Mouse (Mus musculus) heart, adult 8-10 months (tissue): ENCODE measurements around the gene Trim56. TPM values are rescaled to one million over a fixed set of nuclear protein-coding genes. Genes with fewer than 3 reads are reported as not detected.
A peak's percentile ranks its signal among the peaks of the same experiment; 100 is the strongest.

ENCODE experiments used
- DNase-seq: peaks from one replicate; pipeline ENCODE4 v3.0.0; 2022; ENCODE audit warnings: low spot score
- total RNA-seq, 4 experiments: library from RNA; stranded (reverse); gene quantifications; 2 replicates each; pipeline ENCODE4 v1.2.4; 2022

The Trim56 gene
- total RNA-seq, 4 experiments from 2014 or later, result 20.2 to 22.1 (median 21.5) TPM

- peak; percentile 77 for DNase-seq
Observed at GRCm38 (mm10) chr5:137076191-137076930, 39.6 kb downstream of the Trim56 start.

- no peak for DNase-seq
Observed at GRCm38 (mm10) chr5:137075726-137076125, 40.3 kb downstream of the Trim56 start.

- peak; percentile 57 for DNase-seq
Observed at GRCm38 (mm10) chr5:137074191-137074651, 41.8 kb downstream of the Trim56 start.

GRCm38 (mm10) chr5:137073141-137073540 is 42.9 kb downstream of the Trim56 start:
- DNase-seq, result no peak

GRCm38 (mm10) chr5:137072079-137072960 is 43.7 kb downstream of the Trim56 start, which contains the start of gene Serpine1:
Serpine1 (minus strand) TSS chr5:137072268.
- DNase-seq, result peak; percentile 91

GRCm38 (mm10) chr5:137070881-137071605 is 45.0 kb downstream of the Trim56 start:
- no peak for DNase-seq

- DNase-seq, result no peak
Observed at GRCm38 (mm10) chr5:137068711-137069110, 47.3 kb downstream of the Trim56 start.

GRCm38 (mm10) chr5:137065923-137066322 is 50.1 kb downstream of the Trim56 start:
- DNase-seq, result no peak

GRCm38 (mm10) chr5:137065454-137065853 is 50.6 kb downstream of the Trim56 start:
- DNase-seq, result no peak

GRCm38 (mm10) chr5:137062601-137063000 is 53.4 kb downstream of the Trim56 start:
- DNase-seq, result no peak

GRCm38 (mm10) chr5:137061809-137062481 is 54.1 kb downstream of the Trim56 start:
- DNase-seq, result peak; percentile 30

Other genes with a start within 250 kb of the Trim56 start
- under 1 TPM; 0.09 to 0.75 (median 0.40) TPM for gene Col26a1, start 233.0 kb downstream of the Trim56 start, total RNA-seq
- gene Ift22, start 208.1 kb downstream of the Trim56 start, total RNA-seq, result 10 to 100 TPM in 2 of 4 experiments, 1 to 10 TPM in 2; 8.7 to 14.6 (median 10.3) TPM
- gene Fis1, start 162.9 kb downstream of the Trim56 start, total RNA-seq, result 100 to 1,000 TPM; 192 to 210 (median 197) TPM
- gene Cldn15, start 149.6 kb downstream of the Trim56 start, total RNA-seq, result 1 to 10 TPM; 5.1 to 8.7 (median 8.0) TPM
- 10 to 100 TPM; 28.8 to 35.8 (median 34.9) TPM for gene Plod3, start 129.2 kb downstream of the Trim56 start, total RNA-seq
- gene Znhit1, start 128.2 kb downstream of the Trim56 start, total RNA-seq, result 10 to 100 TPM; 65.8 to 76.4 (median 71.6) TPM
- gene Vgf, start 89.8 kb downstream of the Trim56 start, total RNA-seq, result not detected
- 10 to 100 TPM; 30.2 to 40.5 (median 38.2) TPM for gene Ap1s1, start 70.1 kb downstream of the Trim56 start, total RNA-seq
- 10 to 100 TPM; 33.2 to 59.2 (median 47.4) TPM for gene Serpine1, start 43.9 kb downstream of the Trim56 start, total RNA-seq
- not detected for gene Muc3, start 33.1 kb upstream of the Trim56 start, total RNA-seq
- gene Muc3a, start 96.2 kb upstream of the Trim56 start, total RNA-seq, result under 1 TPM in 3 of 4 experiments, not detected in 1; 0.23 to 0.60 (median 0.28) TPM
- 1 to 10 TPM; 1.5 to 3.3 (median 1.9) TPM for gene Ache, start 171.3 kb upstream of the Trim56 start, total RNA-seq
- gene Ufsp1, start 178.4 kb upstream of the Trim56 start, total RNA-seq, result 10 to 100 TPM in 2 of 4 experiments, 1 to 10 TPM in 2; 7.7 to 10.4 (median 9.7) TPM
- 10 to 100 TPM; 54.4 to 62.6 (median 60.3) TPM for gene Srrt, start 191.5 kb upstream of the Trim56 start, total RNA-seq
- 10 to 100 TPM; 11.5 to 13.2 (median 12.4) TPM for gene Trip6, start 198.2 kb upstream of the Trim56 start, total RNA-seq
- gene Slc12a9, start 217.4 kb upstream of the Trim56 start, total RNA-seq, result 1 to 10 TPM; 1.3 to 2.1 (median 2.0) TPM
- gene Ephb4, start 233.9 kb upstream of the Trim56 start, total RNA-seq, result 10 to 100 TPM; 43.7 to 47.3 (median 46.3) TPM